Mouse (Mus musculus) liver, embryonic 14.5 days (tissue): ENCODE results near the gene Gpn1.

Experiments
- CTCF ChIP-seq: IDR thresholded peaks from 2 replicates; pipeline ENCODE4 v1.5.1; 2016; ENCODE audit warnings: antibody characterized with exemption, low read depth, control low read depth
- EP300 ChIP-seq: IDR thresholded peaks from 2 replicates; pipeline ENCODE4 v1.6.1; 2016; ENCODE audit warnings: antibody characterized with exemption, low read depth

DNA sequence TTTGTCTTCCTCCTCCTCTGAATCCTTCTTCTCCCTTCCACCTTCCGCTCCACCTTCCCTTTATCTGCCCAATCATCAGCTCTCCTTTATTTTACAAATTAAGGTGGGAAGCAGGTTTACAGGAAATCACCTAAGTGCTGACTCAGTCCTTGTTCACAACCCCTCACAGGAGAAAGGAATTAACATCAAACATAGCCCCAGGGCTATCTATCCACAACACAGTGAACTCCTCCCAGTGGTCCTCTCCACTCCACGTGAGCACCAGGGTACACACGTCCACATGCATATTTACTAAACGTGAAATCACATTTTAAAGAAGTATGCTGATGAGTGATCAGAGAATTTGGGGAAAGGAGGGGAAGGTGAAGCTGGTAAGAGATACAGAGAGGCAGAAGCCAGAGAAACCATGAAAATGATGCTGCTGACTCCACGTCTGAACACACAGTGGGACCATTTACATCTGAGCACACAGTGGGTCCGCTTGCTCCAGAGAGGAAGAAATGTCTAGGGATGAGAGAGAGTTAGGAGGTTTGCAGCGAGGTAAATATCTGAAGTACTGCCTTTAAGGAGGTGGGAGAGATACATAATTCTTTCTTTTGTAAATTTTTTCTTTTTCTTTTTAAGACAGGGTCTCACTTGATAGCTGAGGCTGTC lies 5.3 kb upstream of the Gpn1 start:
- TF ChIP-seq CTCF, result no peak
- no peak for TF ChIP-seq EP300
